Mouse (Mus musculus): ENCODE results near the gene Srf. TPM values are rescaled to one million over a fixed set of nuclear protein-coding genes. Genes with fewer than 3 reads are reported as not detected.

Srf gene
- polyA plus RNA-seq, 1 experiment from 2014 or later, result 8.9 TPM

DNA sequence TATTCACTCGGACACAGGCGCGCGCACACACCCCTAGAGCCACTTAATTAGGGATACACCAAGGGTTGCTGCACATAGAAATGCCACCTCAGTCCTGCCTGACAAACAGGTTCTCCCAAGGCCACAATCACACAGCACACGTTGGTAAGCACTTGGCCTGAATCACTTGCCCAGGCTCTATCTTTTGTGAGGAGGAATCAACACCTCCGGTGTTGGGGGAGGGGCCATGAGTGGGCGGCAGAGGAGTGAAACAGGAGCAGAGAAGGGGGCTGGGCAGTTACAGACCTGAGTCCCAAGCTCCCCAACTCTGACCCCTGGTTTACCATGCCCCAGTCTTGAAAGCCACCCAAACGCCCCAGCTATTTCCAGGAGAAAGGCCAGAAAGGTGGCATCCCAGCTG, 9.0 kb downstream of the Srf start:
- Histone ChIP-seq H3K4me3 (replicated peaks; ENCODE audit: low read length) (no peak overlapping the region), H3K4me2 (ENCODE audit: low read depth, low read length) (peak overlapping the region; percentile 66), H3K27me3 (ENCODE audit: control insufficient read depth, insufficient read depth, low read length) (no peaks in the 10 kb centered on the region), H3K9me3 (replicated peaks; ENCODE audit: control insufficient read depth, low read length) (no peaks in the 10 kb centered on the region), H3K27ac (ENCODE audit: low read length) (no peak overlapping the region), H3K9ac (ENCODE audit: low read length) (no peak overlapping the region), H3K36me3 (ENCODE audit: control insufficient read depth, insufficient read depth, low read length) (peaks cover 13% of the 10 kb centered on the region), H3K4me1 (ENCODE audit: control insufficient read depth, insufficient read depth, low read length) (peaks cover 18% of the 10 kb centered on the region)
- peak; percentile 30; the same call in 1 of the 2 replicates for ATAC-seq (ENCODE audit: insufficient read depth, low FRiP score)
- WGBS, result 27% methylated on average over 8 of the region's 8 CpGs

DNA sequence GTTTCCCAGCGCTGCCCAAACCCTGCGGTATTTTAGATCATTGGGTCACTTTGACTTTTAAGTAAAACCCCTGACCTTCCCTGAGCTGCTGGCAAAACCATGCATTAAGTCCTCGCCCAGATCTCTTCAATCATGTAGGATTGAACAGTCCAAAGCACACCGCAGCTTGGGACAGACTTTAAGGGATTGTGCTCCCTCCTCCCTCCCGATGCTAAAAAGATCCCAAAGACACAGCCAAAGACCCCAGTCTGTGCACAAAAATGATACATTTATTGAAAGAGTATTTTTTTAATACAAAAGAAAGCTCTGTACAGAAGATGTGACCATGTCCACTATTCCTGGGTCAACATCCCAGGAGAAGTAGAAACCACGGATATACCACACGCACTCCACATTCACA, 9.4 kb downstream of the Srf start:
- H3K9ac ChIP-seq (ENCODE audit: low read length), result peak overlapping the region; percentile 75
- no peaks in the 10 kb centered on the region for H3K9me3 ChIP-seq (replicated peaks; ENCODE audit: control insufficient read depth, low read length)
- H3K27me3 ChIP-seq (ENCODE audit: control insufficient read depth, insufficient read depth, low read length), result no peaks in the 10 kb centered on the region

DNA sequence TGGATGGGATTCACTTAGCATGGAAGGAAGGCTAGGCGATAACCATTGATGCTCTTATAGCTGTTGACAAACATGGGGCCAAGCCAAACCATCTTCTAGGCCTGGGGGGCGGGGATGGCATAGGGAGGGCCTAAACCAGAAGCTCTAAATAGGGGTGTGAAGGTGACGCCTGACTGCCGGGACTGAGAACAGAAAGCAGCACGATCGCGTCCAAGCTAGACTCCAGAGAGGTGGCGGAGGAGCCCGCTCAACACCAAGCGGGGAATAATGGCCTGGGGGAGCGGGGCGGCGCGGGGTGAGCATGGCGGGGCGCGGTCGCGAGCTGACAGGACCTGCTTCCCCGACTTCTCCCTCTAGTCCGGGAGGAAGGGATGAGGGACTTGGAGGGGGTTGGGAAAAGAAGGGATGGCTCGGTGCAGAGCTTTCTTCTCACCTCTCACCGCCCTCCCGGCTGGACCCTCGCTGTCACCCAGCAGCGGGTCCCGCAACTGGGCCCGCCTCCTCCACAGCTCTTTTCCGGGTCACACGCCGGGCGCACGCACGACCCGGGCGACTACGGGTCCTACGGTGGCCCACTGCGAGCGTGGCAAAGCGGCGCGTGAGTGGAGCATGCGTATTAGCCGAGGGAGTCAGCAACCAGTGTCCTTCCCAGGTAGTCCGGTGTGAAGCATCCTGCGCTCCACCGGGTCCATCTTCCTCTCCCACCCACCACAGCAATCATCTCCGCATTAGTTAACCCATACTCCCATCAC, 10.0 kb downstream of the Srf start, which contains the start of gene Cul9:
Gene Cul9, minus strand, starts transcription at position 576 of the 752 bp plus-strand sequence.
- no peaks in the 10 kb centered on the region for H3K27me3 ChIP-seq (ENCODE audit: control insufficient read depth, insufficient read depth, low read length)
- H3K4me3 ChIP-seq (replicated peaks; ENCODE audit: low read length), result peak within 1 kb of the TSS; percentile 52
- H3K4me1 ChIP-seq (ENCODE audit: control insufficient read depth, insufficient read depth, low read length), result peaks cover 18% of the 10 kb centered on the region
- peak; percentile 27; the same call in 1 of the 2 replicates for ATAC-seq (ENCODE audit: insufficient read depth, low FRiP score)
- H3K27ac ChIP-seq (ENCODE audit: low read length), result no peak within 1 kb of the TSS
- WGBS, result 4% methylated on average over 49 of the region's 49 CpGs
- H3K36me3 ChIP-seq (ENCODE audit: control insufficient read depth, insufficient read depth, low read length), result peaks cover 7% of the 10 kb centered on the region; the same call in 1 of the 2 replicates
- H3K9ac ChIP-seq (ENCODE audit: low read length), result peak within 1 kb of the TSS; percentile 75
- H3K4me2 ChIP-seq (ENCODE audit: low read depth, low read length), result peak within 1 kb of the TSS; percentile 66
- H3K9me3 ChIP-seq (replicated peaks; ENCODE audit: control insufficient read depth, low read length), result no peaks in the 10 kb centered on the region

More for the DNA sequence above, 9.4 kb downstream of the Srf start:
- ATAC-seq (ENCODE audit: insufficient read depth, low FRiP score), result no peak
- H3K4me3 ChIP-seq (replicated peaks; ENCODE audit: low read length), result peak overlapping the region; percentile 52
- H3K4me2 ChIP-seq (ENCODE audit: low read depth, low read length), result peak overlapping the region; percentile 66
- H3K27ac ChIP-seq (ENCODE audit: low read length), result no peak overlapping the region
- H3K4me1 ChIP-seq (ENCODE audit: control insufficient read depth, insufficient read depth, low read length), result peaks cover 18% of the 10 kb centered on the region
- peaks cover 13% of the 10 kb centered on the region for H3K36me3 ChIP-seq (ENCODE audit: control insufficient read depth, insufficient read depth, low read length)
- WGBS, result 22% methylated on average over 7 of the region's 7 CpGs

DNA sequence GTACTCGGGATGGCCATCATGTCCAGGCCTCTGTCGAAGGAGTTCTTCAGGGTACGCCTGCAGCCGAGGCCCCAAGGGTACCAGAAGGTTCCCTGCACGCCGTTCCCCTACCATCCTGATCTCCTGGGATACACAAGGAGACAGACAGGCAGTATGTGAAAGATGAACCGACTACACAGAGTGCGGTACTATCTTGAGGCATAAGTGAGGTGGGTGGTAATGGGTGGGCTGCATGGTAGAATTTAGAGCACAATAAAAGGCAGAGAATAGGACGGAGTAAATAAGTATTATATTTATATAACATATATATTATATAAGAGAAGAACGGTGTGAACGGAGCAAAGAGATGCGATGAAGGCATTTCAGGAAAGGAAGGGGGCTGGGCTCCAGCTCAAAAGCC, 12.3 kb downstream of the Srf start:
- Histone ChIP-seq H3K36me3 (ENCODE audit: control insufficient read depth, insufficient read depth, low read length) (no peaks in the 10 kb centered on the region), H3K9me3 (replicated peaks; ENCODE audit: control insufficient read depth, low read length) (no peaks in the 10 kb centered on the region), H3K4me3 (replicated peaks; ENCODE audit: low read length) (no peak overlapping the region), H3K27ac (ENCODE audit: low read length) (no peak overlapping the region), H3K9ac (ENCODE audit: low read length) (no peak overlapping the region), H3K4me1 (ENCODE audit: control insufficient read depth, insufficient read depth, low read length) (peaks cover 18% of the 10 kb centered on the region), H3K27me3 (ENCODE audit: control insufficient read depth, insufficient read depth, low read length) (no peaks in the 10 kb centered on the region), H3K4me2 (ENCODE audit: low read depth, low read length) (no peak overlapping the region)
- ATAC-seq (ENCODE audit: insufficient read depth, low FRiP score), result no peak
- 90% methylated on average over 12 of the region's 12 CpGs for WGBS

DNA sequence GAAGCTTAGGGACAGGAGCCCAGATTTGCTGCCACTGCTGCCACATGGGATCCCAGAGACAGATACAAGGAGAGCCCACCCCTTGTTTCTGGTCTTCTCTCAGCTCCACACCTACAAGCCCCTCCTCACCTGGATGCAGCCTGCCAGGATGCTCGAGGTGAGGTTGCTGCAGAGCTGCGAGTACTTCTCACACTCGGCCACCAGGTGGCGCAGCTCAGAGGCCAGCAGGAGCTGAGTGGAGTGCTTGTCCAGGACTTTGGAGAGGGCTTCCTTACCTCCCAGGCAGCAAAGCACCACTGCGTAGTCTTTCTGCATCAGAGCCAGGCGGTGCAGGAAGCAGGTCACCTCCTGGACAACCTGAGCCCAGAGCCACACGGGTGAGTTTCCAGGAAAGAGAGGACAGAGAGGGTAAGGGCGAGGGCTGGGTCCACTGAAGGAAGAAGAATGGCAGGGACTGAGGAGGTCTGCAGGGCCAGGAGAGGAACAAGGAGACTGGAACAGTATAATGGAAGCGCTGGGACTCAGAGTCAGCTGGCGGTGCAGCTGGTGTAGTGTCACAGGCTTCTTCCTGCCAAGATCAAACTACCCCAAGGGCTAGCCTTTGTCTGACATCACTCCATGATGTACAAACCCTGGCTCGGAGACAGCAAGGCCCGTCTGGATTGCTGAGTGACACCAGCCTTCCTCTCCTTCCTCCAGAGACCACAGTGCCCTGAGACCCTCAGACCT, 30.2 kb downstream of the Srf start:
- Histone ChIP-seq H3K4me2 (ENCODE audit: low read depth, low read length) (no peak overlapping the region), H3K36me3 (ENCODE audit: control insufficient read depth, insufficient read depth, low read length) (no peaks in the 10 kb centered on the region), H3K4me1 (ENCODE audit: control insufficient read depth, insufficient read depth, low read length) (peaks cover 6% of the 10 kb centered on the region), H3K4me3 (replicated peaks; ENCODE audit: low read length) (no peak overlapping the region), H3K9me3 (replicated peaks; ENCODE audit: control insufficient read depth, low read length) (no peaks in the 10 kb centered on the region), H3K27me3 (ENCODE audit: control insufficient read depth, insufficient read depth, low read length) (no peaks in the 10 kb centered on the region), H3K9ac (ENCODE audit: low read length) (no peak overlapping the region), H3K27ac (ENCODE audit: low read length) (no peak overlapping the region)
- 0 out of 2 replicates have a peak, but pooled peaks have one; percentile 56 for ATAC-seq (ENCODE audit: insufficient read depth, low FRiP score)
- 43% methylated on average over 12 of the region's 12 CpGs for WGBS

DNA sequence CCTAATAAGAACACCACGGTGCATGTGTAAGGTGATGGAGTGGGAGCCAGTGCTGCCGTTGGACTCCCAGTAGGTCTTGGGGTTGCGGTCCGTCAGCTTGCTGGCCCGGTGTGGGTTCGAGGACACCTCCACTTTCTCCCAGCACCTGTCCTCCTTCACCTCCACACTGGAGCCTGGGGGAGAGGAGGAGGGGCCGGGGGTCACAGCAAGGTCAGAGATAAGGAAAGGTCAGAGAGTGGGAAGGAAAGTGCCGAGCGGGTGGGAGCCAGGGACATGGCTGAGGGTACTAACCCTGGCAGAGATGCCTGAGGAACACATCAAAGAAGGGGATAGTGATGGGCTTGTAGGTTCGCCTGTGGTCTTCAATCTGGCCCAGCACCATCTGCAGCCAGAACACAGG, 30.9 kb downstream of the Srf start:
- no peak overlapping the region for H3K4me3 ChIP-seq (replicated peaks; ENCODE audit: low read length)
- no peaks in the 10 kb centered on the region for H3K36me3 ChIP-seq (ENCODE audit: control insufficient read depth, insufficient read depth, low read length)
- WGBS, result 70% methylated on average over 10 of the region's 10 CpGs
- no peak for ATAC-seq (ENCODE audit: insufficient read depth, low FRiP score)
- H3K9ac ChIP-seq (ENCODE audit: low read length), result no peak overlapping the region
- H3K4me1 ChIP-seq (ENCODE audit: control insufficient read depth, insufficient read depth, low read length), result peaks cover 10% of the 10 kb centered on the region
- no peak overlapping the region for H3K27ac ChIP-seq (ENCODE audit: low read length)
- H3K27me3 ChIP-seq (ENCODE audit: control insufficient read depth, insufficient read depth, low read length), result no peaks in the 10 kb centered on the region
- no peak overlapping the region for H3K4me2 ChIP-seq (ENCODE audit: low read depth, low read length)
- no peaks in the 10 kb centered on the region for H3K9me3 ChIP-seq (replicated peaks; ENCODE audit: control insufficient read depth, low read length)

DNA sequence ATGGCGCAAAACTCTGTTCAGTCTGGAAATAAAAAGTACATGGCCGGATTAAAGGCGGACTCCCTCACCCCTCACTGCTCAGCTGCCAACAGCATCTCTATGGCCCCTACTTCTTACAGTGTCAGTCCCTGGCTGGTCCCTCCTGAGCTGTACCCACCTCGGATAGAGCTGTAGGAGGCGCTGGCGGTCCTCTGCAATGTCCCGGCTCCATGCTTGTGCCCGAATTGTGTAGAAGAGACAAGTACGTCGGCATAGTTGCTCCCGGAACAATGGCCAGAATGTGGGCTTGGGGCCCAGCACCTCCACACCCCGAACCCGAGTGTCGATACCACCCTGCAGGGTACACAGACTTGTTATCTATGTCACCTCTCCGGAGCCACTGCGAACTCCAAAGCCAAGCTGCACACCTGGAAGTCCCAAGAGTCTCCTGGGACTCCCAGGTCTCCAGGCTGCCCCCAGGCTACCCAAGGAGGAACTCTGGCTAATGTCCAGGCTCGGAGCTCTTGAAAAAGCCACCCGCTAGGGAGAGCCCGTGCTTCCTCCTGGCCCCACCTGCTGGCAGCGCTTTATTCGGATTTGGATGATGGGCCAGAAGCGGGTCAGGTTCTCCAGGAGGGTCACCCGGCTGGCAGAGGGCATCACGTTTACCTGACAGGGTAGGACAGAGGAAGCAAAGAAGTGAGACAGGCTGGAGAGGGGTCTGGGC, 33.9 kb downstream of the Srf start:
- no peak for ATAC-seq (ENCODE audit: insufficient read depth, low FRiP score)
- 39% methylated on average over 24 of the region's 24 CpGs for WGBS
- Histone ChIP-seq H3K36me3 (ENCODE audit: control insufficient read depth, insufficient read depth, low read length) (no peaks in the 10 kb centered on the region), H3K4me3 (replicated peaks; ENCODE audit: low read length) (no peak overlapping the region), H3K27ac (ENCODE audit: low read length) (no peak overlapping the region), H3K9ac (ENCODE audit: low read length) (no peak overlapping the region), H3K27me3 (ENCODE audit: control insufficient read depth, insufficient read depth, low read length) (no peaks in the 10 kb centered on the region), H3K4me1 (ENCODE audit: control insufficient read depth, insufficient read depth, low read length) (peaks cover 10% of the 10 kb centered on the region), H3K4me2 (ENCODE audit: low read depth, low read length) (no peak overlapping the region), H3K9me3 (replicated peaks; ENCODE audit: control insufficient read depth, low read length) (no peaks in the 10 kb centered on the region)

DNA sequence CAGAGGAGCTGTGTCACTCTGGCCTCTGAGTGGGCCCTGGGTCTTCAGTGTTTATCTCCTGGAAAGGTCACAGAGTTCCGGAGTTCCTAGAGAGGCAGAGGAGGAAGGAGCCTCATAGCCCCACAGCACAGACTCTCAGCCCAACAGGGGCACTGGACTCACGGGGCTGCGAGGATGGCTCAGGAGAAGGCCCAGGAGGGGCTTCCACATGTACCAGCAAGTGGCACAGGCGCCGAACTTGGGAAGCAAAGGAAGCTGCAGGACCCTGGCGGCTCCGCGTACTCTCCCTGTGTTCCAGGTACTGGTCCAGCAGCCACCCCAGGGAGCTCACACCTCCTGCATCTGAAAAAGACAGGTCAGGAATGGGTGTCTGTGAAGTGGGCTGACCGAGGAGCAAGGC, 34.8 kb downstream of the Srf start:
- no peaks in the 10 kb centered on the region for H3K36me3 ChIP-seq (ENCODE audit: control insufficient read depth, insufficient read depth, low read length)
- no peak for ATAC-seq (ENCODE audit: insufficient read depth, low FRiP score)
- H3K9ac ChIP-seq (ENCODE audit: low read length), result peak overlapping the region; percentile 69
- no peak overlapping the region for H3K27ac ChIP-seq (ENCODE audit: low read length)
- H3K9me3 ChIP-seq (replicated peaks; ENCODE audit: control insufficient read depth, low read length), result no peaks in the 10 kb centered on the region
- no peaks in the 10 kb centered on the region for H3K27me3 ChIP-seq (ENCODE audit: control insufficient read depth, insufficient read depth, low read length)
- WGBS, result 67% methylated on average over 9 of the region's 9 CpGs
- no peak overlapping the region for H3K4me3 ChIP-seq (replicated peaks; ENCODE audit: low read length)
- peak overlapping the region; percentile 48 for H3K4me2 ChIP-seq (ENCODE audit: low read depth, low read length)
- H3K4me1 ChIP-seq (ENCODE audit: control insufficient read depth, insufficient read depth, low read length), result peaks cover 10% of the 10 kb centered on the region

Data from stomach, embryonic 16.5 days (tissue).